Mouse (Mus musculus): ENCODE measurements around the gene 5830411N06Rik. TPM values are rescaled to one million over a fixed set of nuclear protein-coding genes. Genes with fewer than 3 reads are reported as not detected.

5830411N06Rik gene
- polyA plus RNA-seq, 1 experiment, result 0.28 TPM

- H3K4me1 ChIP-seq (ENCODE audit: control insufficient read depth, insufficient read depth, insufficient read length, low read length), result no peaks in the 10 kb centered on the region
- no peaks in the 10 kb centered on the region for H3K27me3 ChIP-seq (ENCODE audit: control insufficient read depth, insufficient read depth, low read length)
- 4% methylated on average over 1 of the region's 1 CpGs for WGBS
- no peak overlapping the region for H3K27ac ChIP-seq (ENCODE audit: insufficient read depth, low read depth, low read length)
- H3K36me3 ChIP-seq (ENCODE audit: control insufficient read depth, insufficient read depth, low read length), result no peaks in the 10 kb centered on the region
- H3K4me3 ChIP-seq (ENCODE audit: low read depth, low read length), result no peak overlapping the region
- TF ChIP-seq POLR2A (IDR thresholded peaks at IDR 0.05; ENCODE audit: low read depth, low read length) (no peak), CTCF (IDR thresholded peaks at IDR 0.05; ENCODE audit: extremely low read depth, insufficient read length, insufficient replicate concordance, low read depth, low read length) (no peak)
These were observed 27.8 kb upstream of the 5830411N06Rik start for GRCm38 (mm10) chr7:140219268-140219667.

DNA sequence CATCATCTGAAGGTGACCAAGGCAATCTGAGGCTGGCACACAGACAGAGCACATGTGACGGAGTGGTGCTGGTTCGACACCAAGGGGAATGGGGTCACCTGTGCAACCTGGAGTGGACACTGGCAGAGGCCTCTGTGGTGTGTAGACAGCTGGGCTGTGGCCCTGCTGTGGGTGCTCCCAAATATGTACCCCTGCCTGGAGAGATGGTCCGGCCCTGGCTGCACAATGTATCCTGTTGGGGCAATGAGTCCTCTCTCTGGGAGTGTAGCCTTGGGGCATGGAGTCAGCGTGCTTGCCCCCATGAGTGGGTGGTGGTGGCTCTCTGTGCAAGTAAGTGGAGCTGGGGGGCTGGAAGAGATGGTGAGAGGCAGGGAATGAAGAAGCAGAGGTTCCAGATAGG lies 26.7 kb upstream of the 5830411N06Rik start:
- Histone ChIP-seq H3K4me1 (ENCODE audit: control insufficient read depth, insufficient read depth, insufficient read length, low read length) (no peaks in the 10 kb centered on the region), H3K27me3 (ENCODE audit: control insufficient read depth, insufficient read depth, low read length) (no peaks in the 10 kb centered on the region), H3K27ac (ENCODE audit: insufficient read depth, low read depth, low read length) (no peak overlapping the region), H3K4me3 (ENCODE audit: low read depth, low read length) (no peak overlapping the region), H3K36me3 (ENCODE audit: control insufficient read depth, insufficient read depth, low read length) (no peaks in the 10 kb centered on the region)
- 82% methylated on average over 4 of the region's 4 CpGs for WGBS
- TF ChIP-seq CTCF (IDR thresholded peaks at IDR 0.05; ENCODE audit: extremely low read depth, insufficient read length, insufficient replicate concordance, low read depth, low read length) (no peak), POLR2A (IDR thresholded peaks at IDR 0.05; ENCODE audit: low read depth, low read length) (no peak)

- Histone ChIP-seq H3K4me3 (ENCODE audit: low read depth, low read length) (no peak overlapping the region), H3K36me3 (ENCODE audit: control insufficient read depth, insufficient read depth, low read length) (no peaks in the 10 kb centered on the region), H3K4me1 (ENCODE audit: control insufficient read depth, insufficient read depth, insufficient read length, low read length) (no peaks in the 10 kb centered on the region), H3K27me3 (ENCODE audit: control insufficient read depth, insufficient read depth, low read length) (no peaks in the 10 kb centered on the region), H3K27ac (ENCODE audit: insufficient read depth, low read depth, low read length) (no peak overlapping the region)
- TF ChIP-seq CTCF (IDR thresholded peaks at IDR 0.05; ENCODE audit: extremely low read depth, insufficient read length, insufficient replicate concordance, low read depth, low read length) (no peak), POLR2A (IDR thresholded peaks at IDR 0.05; ENCODE audit: low read depth, low read length) (no peak)
- WGBS, result 77% methylated on average over 13 of the region's 13 CpGs
These were observed 22.9 kb upstream of the 5830411N06Rik start for GRCm38 (mm10) chr7:140224209-140224608.

GRCm38 (mm10) chr7:140228476-140228875 lies 18.6 kb upstream of the 5830411N06Rik start:
- Histone ChIP-seq H3K4me3 (ENCODE audit: low read depth, low read length) (no peak overlapping the region), H3K27me3 (ENCODE audit: control insufficient read depth, insufficient read depth, low read length) (no peaks in the 10 kb centered on the region), H3K4me1 (ENCODE audit: control insufficient read depth, insufficient read depth, insufficient read length, low read length) (no peaks in the 10 kb centered on the region), H3K36me3 (ENCODE audit: control insufficient read depth, insufficient read depth, low read length) (no peaks in the 10 kb centered on the region), H3K27ac (ENCODE audit: insufficient read depth, low read depth, low read length) (no peak overlapping the region)
- 71% methylated on average over 13 of the region's 13 CpGs for WGBS
- TF ChIP-seq POLR2A (IDR thresholded peaks at IDR 0.05; ENCODE audit: low read depth, low read length) (no peak), CTCF (IDR thresholded peaks at IDR 0.05; ENCODE audit: extremely low read depth, insufficient read length, insufficient replicate concordance, low read depth, low read length) (no peak)

- Histone ChIP-seq H3K27me3 (ENCODE audit: control insufficient read depth, insufficient read depth, low read length) (no peaks in the 10 kb centered on the region), H3K27ac (ENCODE audit: insufficient read depth, low read depth, low read length) (no peak overlapping the region), H3K4me3 (ENCODE audit: low read depth, low read length) (no peak overlapping the region), H3K4me1 (ENCODE audit: control insufficient read depth, insufficient read depth, insufficient read length, low read length) (no peaks in the 10 kb centered on the region), H3K36me3 (ENCODE audit: control insufficient read depth, insufficient read depth, low read length) (no peaks in the 10 kb centered on the region)
- TF ChIP-seq POLR2A (IDR thresholded peaks at IDR 0.05; ENCODE audit: low read depth, low read length) (no peak), CTCF (IDR thresholded peaks at IDR 0.05; ENCODE audit: extremely low read depth, insufficient read length, insufficient replicate concordance, low read depth, low read length) (no peak)
- WGBS, result 64% methylated on average over 2 of the region's 2 CpGs
These were observed 16.1 kb upstream of the 5830411N06Rik start for GRCm38 (mm10) chr7:140231026-140231425.

DNA sequence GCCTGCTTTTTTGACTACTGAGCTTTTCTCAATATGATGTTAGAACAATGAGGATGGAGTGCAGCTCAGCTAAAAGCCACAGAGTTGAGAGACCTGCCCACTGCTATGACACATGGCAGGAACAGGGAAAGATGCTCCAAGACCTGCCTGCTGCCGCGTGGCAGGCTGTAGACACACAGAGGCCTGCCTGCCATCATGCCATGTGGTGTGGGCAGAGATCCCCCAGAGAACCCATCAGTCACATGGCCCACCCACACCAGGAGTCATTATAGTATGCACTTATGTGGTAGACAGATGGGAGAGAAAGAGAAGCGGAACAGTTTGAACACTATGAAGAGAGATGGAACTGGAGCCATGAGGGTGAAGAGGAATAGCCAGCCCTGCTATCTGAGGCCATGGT lies 13.4 kb upstream of the 5830411N06Rik start:
- Histone ChIP-seq H3K4me1 (ENCODE audit: control insufficient read depth, insufficient read depth, insufficient read length, low read length) (no peaks in the 10 kb centered on the region), H3K36me3 (ENCODE audit: control insufficient read depth, insufficient read depth, low read length) (no peaks in the 10 kb centered on the region), H3K4me3 (ENCODE audit: low read depth, low read length) (no peak overlapping the region), H3K27me3 (ENCODE audit: control insufficient read depth, insufficient read depth, low read length) (no peaks in the 10 kb centered on the region), H3K27ac (ENCODE audit: insufficient read depth, low read depth, low read length) (no peak overlapping the region)
- no peak for TF ChIP-seq POLR2A (IDR thresholded peaks at IDR 0.05; ENCODE audit: low read depth, low read length)
- TF ChIP-seq CTCF (IDR thresholded peaks at IDR 0.05; ENCODE audit: extremely low read depth, insufficient read length, insufficient replicate concordance, low read depth, low read length), result no peak
- 88% methylated on average over 3 of the region's 3 CpGs for WGBS

GRCm38 (mm10) chr7:140253780-140254299 lies 6.8 kb downstream of the 5830411N06Rik start:
- Histone ChIP-seq H3K36me3 (ENCODE audit: control insufficient read depth, insufficient read depth, low read length) (no peaks in the 10 kb centered on the region), H3K4me1 (ENCODE audit: control insufficient read depth, insufficient read depth, insufficient read length, low read length) (no peaks in the 10 kb centered on the region), H3K4me3 (ENCODE audit: low read depth, low read length) (no peak overlapping the region), H3K27ac (ENCODE audit: insufficient read depth, low read depth, low read length) (no peak overlapping the region), H3K27me3 (ENCODE audit: control insufficient read depth, insufficient read depth, low read length) (no peaks in the 10 kb centered on the region)
- 74% methylated on average over 7 of the region's 7 CpGs for WGBS
- no peak for TF ChIP-seq CTCF (IDR thresholded peaks at IDR 0.05; ENCODE audit: extremely low read depth, insufficient read length, insufficient replicate concordance, low read depth, low read length)
- no peak for TF ChIP-seq POLR2A (IDR thresholded peaks at IDR 0.05; ENCODE audit: low read depth, low read length)
